Mouse (Mus musculus) embryo, embryonic 11 days (tissue): Measurements from ENCODE around the gene Snrpd3.
A peak's percentile ranks its signal among the peaks of the same experiment; 100 is the strongest.

Experiments used
- DNase-seq: peaks from one replicate; pipeline ENCODE4 v3.0.0-alpha.2; 2015

The Snrpd3 gene

GRCm38 (mm10) chr10:75570981-75571657 lies 53.8 kb downstream of the Snrpd3 start:
- no peak for DNase-seq

GRCm38 (mm10) chr10:75571937-75572336 lies 54.6 kb downstream of the Snrpd3 start:
- DNase-seq = no peak

GRCm38 (mm10) chr10:75573181-75573580 lies 55.8 kb downstream of the Snrpd3 start:
- no peak for DNase-seq

- DNase-seq = no peak
Measured at GRCm38 (mm10) chr10:75573965-75574364, 56.6 kb downstream of the Snrpd3 start.

GRCm38 (mm10) chr10:75579129-75579528 lies 61.8 kb downstream of the Snrpd3 start:
- DNase-seq = no peak

- peak; percentile 92 for DNase-seq
Measured at GRCm38 (mm10) chr10:75585876-75586552, 68.7 kb downstream of the Snrpd3 start.

- no peak for DNase-seq
Measured at GRCm38 (mm10) chr10:75586553-75586879, 69.2 kb downstream of the Snrpd3 start.
